Mouse (Mus musculus) stomach, postnatal 0 days (tissue): ENCODE measurements at regions not wholly inside any gene's neighbourhood (a gene's known extent, or its start where the extent isn't known, plus 50 kb on each side); places are given as distances from the start of the nearest gene placed in this dataset.

Experiments used
- CTCF ChIP-seq: IDR thresholded peaks from 2 replicates; pipeline ENCODE4 v1.5.1; 2016; ENCODE audit warnings: antibody characterized with exemption, low read depth, mild to moderate bottlenecking, moderate library complexity
- EP300 ChIP-seq: optimal IDR thresholded peaks from 2 replicates; pipeline ENCODE3; 2016; ENCODE audit warnings: antibody characterized with exemption

- TF ChIP-seq EP300 (no peak), CTCF (no peak)
Observed at GRCm38 (mm10) chr15:57616880-57617391, 139.5 kb upstream of the Slc22a22 start.
